Mouse (Mus musculus) MEL-GATA-1-ER (cell line): ENCODE measurements around the gene Ugt2b1.
A peak's percentile ranks its signal among the peaks of the same experiment; 100 is the strongest.
"Not testable (repeated sequence)": the region's sequence is repeated elsewhere in the genome, so short reads cannot be mapped to it uniquely, and the experiment has no call there.

Source experiments
- DNase-seq: peaks from one replicate; pipeline ENCODE4 v3.0.0-alpha.2; 2012; ENCODE audit warnings: low read depth; ENCODE audit errors: extremely low read depth

Gene Ugt2b1

GRCm38 (mm10) chr5:86926426-86926825 lies at the start of gene Ugt2b1:
Gene Ugt2b1, minus strand, starts transcription at chr5:86926530.
- no peak for DNase-seq

- DNase-seq, result not testable (repeated sequence)
Observed at GRCm38 (mm10) chr5:86967271-86967670, 40.9 kb upstream of the Ugt2b1 start.

DNA sequence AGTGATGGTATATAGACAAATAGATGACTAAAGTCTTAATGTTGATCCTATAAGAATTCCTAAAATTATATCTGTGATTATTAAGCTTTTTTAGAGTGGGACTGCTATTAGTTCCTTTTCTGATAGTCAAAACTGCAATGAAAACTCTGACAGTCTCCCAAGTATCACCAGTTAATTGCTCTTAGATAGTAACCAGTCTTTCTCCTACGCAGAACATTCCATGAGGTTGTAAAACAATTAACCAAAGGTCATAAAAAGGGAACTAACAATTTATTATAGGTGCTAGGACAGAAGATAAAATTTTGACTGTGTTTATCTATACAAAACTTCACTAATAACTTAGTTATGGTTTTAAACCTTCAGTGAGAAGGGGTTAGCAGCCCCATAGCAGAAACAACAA lies 36.5 kb upstream of the Ugt2b1 start:
- DNase-seq, result not testable (repeated sequence)

DNA sequence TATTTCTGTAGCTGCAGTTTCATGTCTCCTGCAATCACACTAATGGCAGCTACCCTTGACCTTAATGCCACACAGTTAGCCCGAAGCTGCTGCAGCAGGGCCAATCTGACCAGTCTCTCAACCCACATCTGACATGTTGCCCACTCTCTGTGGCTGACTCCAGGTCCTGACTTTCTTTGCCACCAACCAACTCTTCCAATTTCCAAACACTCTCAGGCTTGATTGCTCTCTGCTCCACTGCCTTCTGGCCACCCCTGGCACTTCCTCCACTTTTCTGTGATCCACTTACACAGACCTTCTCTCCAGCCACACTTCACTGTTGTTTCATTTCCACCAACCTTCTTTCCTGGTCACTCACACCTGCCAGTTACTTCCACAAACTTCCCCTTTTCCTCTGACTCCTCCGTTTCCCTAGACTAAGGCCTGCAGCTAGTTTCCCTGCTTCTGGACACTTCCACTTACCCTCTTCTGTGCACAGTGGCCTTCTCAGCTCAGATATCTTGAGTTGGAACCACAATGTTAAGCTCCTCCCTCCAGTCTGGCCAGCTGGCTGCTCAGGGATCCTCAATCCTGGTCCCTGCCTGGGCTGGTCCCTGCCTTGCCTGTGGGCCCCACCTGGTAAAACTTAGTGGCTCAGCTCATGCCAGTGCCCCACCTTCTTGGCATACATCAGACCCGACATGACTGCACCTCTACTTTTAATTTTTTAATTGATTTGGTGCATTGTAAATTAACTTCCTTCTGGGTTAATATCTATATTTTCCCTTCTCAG lies 35.4 kb upstream of the Ugt2b1 start:
- no peak for DNase-seq

GRCm38 (mm10) chr5:86960504-86960903 lies 34.2 kb upstream of the Ugt2b1 start:
- peak; percentile 6 for DNase-seq

DNA sequence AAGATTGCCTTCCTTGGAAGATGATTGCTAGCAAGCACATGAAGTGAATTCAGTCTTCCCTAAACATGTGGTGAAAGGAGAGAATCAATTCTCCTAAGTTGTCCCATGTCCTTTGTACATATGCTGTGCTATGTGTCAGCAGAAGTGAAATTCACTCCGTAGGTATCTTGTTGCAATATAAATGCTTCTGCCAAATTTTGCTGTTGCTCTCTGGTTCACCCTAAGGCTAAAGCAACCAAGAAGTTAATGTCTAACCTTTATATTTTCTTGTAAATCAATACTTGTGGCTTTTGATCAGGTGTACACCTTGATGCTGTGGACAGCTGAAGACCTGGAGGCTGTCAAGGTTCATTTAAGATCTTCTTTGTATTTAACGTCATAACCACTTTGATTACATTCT lies 15.8 kb upstream of the Ugt2b1 start:
- DNase-seq, result no peak

- DNase-seq, result peak; percentile 11
Observed at GRCm38 (mm10) chr5:86920661-86921233, 5.6 kb downstream of the Ugt2b1 start.

DNA sequence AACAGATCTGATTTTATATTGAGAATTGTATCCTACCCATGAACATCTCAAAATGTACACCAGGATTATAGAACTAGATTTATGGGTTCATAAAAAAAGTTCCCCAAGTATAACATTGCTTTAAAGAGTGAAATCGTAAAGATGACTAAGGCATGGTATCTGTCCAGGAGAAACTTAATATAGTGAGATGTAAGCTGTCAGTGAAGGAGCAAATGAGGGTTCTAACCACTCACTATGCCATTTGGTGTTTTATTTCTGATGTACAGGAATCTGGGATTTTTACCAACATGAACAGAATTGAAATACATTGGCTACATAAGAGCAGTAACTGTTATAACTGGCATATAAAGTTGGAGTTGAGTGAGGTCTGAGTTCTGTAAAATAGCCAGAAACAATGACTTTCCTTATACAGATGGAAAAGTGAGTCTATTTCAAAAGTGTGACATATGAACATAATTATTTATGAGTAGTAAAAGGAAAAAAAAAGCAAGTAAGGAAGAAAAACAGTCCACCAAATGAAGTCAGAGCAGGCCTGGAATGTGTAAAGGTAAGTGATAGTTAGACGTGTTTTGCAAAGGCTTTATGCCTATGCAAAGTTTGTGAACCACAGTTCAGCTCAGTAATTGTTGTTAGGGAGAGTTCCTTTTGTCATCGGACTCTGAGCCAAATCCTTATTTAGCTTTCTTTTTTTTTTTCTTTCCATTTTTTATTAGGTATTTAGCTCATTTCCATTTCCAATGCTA lies 14.8 kb downstream of the Ugt2b1 start:
- no peak for DNase-seq

- no peak for DNase-seq
Observed at GRCm38 (mm10) chr5:86910770-86911169, 15.6 kb downstream of the Ugt2b1 start.

DNA sequence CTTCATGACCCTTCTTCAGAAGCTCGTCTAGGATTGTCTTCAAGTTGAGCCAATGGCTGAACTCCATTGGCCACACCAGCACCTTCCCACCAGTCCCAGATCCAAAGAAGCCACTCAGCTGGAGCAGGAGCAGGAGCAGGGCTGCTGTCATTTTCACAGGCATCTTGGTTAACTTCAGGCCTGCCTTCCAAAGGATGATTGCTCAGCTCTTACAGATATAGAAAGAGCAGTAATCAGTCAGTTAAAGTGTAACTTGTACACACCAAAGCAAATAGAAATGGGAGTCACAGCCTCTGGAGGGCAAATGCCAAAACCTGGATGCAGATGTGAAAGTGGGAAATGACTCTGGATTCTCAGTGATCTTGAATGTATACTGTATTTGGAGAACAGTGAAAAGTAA lies 19.6 kb downstream of the Ugt2b1 start, which contains the start of gene Ugt2b34:
Gene Ugt2b34 (minus strand): TSS at position 180 of the 400 bp plus-strand sequence.
- no peak for DNase-seq

GRCm38 (mm10) chr5:86889933-86890332 lies 36.4 kb downstream of the Ugt2b1 start:
- no peak for DNase-seq

DNA sequence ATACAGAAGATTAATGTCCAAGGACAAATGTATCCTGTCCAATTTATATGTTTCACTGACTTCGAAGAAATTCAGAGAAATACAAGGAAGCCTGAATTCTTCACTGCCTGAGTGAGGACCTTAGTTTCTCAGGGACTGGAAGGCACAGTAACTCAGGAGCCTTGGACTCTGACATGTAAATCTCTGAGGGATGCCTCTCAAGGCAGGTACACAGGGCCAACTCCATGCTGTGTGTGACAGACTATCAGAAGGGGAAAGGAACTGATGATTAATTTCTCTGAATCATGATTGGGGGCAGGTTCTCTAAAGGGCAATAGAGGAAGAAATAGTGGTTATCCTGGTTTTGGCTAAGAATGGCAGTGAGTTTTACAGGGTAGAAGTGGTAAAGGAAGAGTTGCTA lies 37.9 kb downstream of the Ugt2b1 start:
- DNase-seq, result no peak

GRCm38 (mm10) chr5:86887081-86887480 lies 39.2 kb downstream of the Ugt2b1 start:
- no peak for DNase-seq

- no peak for DNase-seq
Observed at GRCm38 (mm10) chr5:86886620-86887019, 39.7 kb downstream of the Ugt2b1 start.

DNA sequence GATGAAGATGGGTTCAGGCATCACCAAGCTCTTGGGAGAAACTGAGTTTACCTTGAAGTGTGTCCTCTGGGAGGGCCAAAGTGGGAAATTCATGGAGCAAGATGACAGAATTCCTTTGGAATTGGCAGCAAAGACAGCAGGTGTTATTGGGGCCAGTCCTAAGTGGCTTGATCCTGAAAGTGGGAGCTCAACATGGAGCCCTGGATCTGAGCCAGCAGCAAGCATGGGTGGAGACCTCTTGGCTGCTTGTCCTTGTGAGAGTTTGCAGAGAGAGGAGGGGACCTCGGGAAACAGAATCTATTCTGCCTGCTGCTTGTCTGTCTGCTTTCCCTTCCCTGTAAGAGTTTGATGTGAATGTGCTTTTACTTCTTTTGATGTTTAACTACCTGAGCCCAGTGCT lies 54.5 kb downstream of the Ugt2b1 start:
- no peak for DNase-seq
